Mouse (Mus musculus) stomach, embryonic 16.5 days (tissue): ENCODE measurements at regions not wholly inside any gene's neighbourhood (a gene's known extent, or its start where the extent isn't known, plus 50 kb on each side); places are given as distances from the start of the nearest gene placed in this dataset.

ENCODE experiments used
- ATAC-seq: fragments of 200-750 bp; cut with Nextera tagmentation; 2 replicates; pipeline ENCODE4 v1.8.0; 2017; ENCODE audit warnings: moderate number of reproducible peaks, moderate TSS enrichment; ENCODE audit not compliant: insufficient read depth, low FRiP score
- H3K27ac ChIP-seq: fragments of 300-500 bp; sonication (generic); 2 replicates; pipeline ENCODE4 v1.5.1; 2014; ENCODE audit warnings: low read length
- H3K27me3 ChIP-seq: fragments of 300-500 bp; sonication (generic); 2 replicates; pipeline ENCODE4 v1.6.1; 2014; ENCODE audit warnings: low read length, control low read depth, mixed read lengths; ENCODE audit not compliant: control insufficient read depth, insufficient read depth
- H3K36me3 ChIP-seq: fragments of 300-500 bp; sonication (generic); 2 replicates; pipeline ENCODE4 v1.6.1; 2014; ENCODE audit warnings: low read length; ENCODE audit not compliant: control insufficient read depth, insufficient read depth
- H3K4me1 ChIP-seq: fragments of 300-500 bp; sonication (generic); 2 replicates; pipeline ENCODE4 v1.6.1; 2014; ENCODE audit warnings: low read length, control low read depth, mixed read lengths; ENCODE audit not compliant: control insufficient read depth, insufficient read depth
- H3K4me2 ChIP-seq: fragments of 300-500 bp; sonication (generic); 2 replicates; pipeline ENCODE4 v1.6.1; 2014; ENCODE audit warnings: low read depth, low read length, mixed read lengths
- H3K4me3 ChIP-seq: fragments of 300-500 bp; sonication (generic); replicated peaks from 2 replicates; pipeline ENCODE4 v1.5.1; 2014; ENCODE audit warnings: mild to moderate bottlenecking, low read length
- H3K9ac ChIP-seq: fragments of 300-500 bp; sonication (generic); 2 replicates; pipeline ENCODE4 v1.6.1; 2014; ENCODE audit warnings: low read length
- H3K9me3 ChIP-seq: fragments of 300-500 bp; sonication (generic); replicated peaks from 2 replicates; pipeline ENCODE4 v1.6.1; 2016; ENCODE audit warnings: low read length, control low read depth; ENCODE audit not compliant: control insufficient read depth
- WGBS: fragments of 180-500 bp; shearing (Covaris S2); extraction: QIAGEN DNeasy Blood & Tissue Kit; methylation state at CpG from one replicate; pipeline ENCODE4 v1.1.7; 2014; 5-methylcytosine and 5-hydroxymethylcytosine counted together

DNA sequence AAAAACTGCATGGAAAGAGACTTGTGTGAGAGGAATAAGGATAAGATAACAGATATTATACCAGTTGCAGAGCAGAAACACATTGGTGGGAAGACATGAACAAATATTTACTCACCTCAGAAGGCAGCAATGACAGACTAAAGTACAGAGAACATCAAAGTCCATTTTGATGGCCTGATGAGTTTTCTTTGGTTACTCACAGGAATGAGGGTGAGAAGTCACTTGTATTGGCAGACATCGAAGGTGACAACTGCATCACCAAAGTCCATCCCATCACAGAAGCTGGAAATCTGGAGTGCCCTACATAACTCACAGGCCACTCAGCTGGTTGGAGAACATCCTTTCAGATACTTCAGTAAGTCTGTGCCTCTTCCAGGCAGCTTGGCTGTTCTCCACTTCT is 60.1 kb upstream of the Gm765 start:
- no peaks in the 10 kb centered on the region for H3K9me3 ChIP-seq

DNA sequence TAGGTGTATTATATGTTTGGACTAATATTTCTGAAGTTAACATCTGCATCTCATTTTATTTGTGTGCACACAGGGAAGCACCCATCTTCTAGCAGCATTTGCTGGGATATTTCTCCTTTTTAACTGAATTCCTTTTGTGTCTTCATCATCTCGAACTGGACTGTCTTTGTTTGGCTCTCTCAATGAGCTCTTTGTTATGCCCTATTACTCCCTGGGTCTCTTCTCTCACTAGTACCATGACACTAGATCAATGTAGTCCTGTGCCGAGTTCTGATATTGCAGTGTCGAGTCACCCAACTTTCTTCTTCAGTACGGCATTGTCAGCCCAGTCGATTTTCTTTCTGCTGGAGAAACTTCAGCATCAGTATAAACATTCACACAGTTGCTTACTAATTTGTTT is 52.0 kb upstream of the Gm765 start:
- Histone ChIP-seq H3K4me1 (no peaks in the 10 kb centered on the region), H3K4me2 (no peak overlapping the region), H3K27ac (no peak overlapping the region), H3K9me3 (no peaks in the 10 kb centered on the region), H3K4me3 (no peak overlapping the region), H3K36me3 (no peaks in the 10 kb centered on the region), H3K27me3 (no peaks in the 10 kb centered on the region), H3K9ac (no peak overlapping the region)
- 66% methylated on average over 5 of the region's 5 CpGs for WGBS
- ATAC-seq = no peak

More for the DNA sequence above, 60.1 kb upstream of the Gm765 start:
- Histone ChIP-seq H3K36me3 (no peaks in the 10 kb centered on the region), H3K4me2 (no peak overlapping the region), H3K4me1 (no peaks in the 10 kb centered on the region), H3K27me3 (no peaks in the 10 kb centered on the region), H3K9ac (no peak overlapping the region), H3K27ac (no peak overlapping the region), H3K4me3 (no peak overlapping the region)
- 67% methylated on average over 1 of the region's 1 CpGs for WGBS
- no peak for ATAC-seq
